19 mouse cellular contexts compared by ENCODE assay signal in genomic region chr5:141676371-141676770, GRCm38 (mm10).
DNase-seq lines count a peak whose midpoint lies in the region; ATAC-seq lines count a peak whose summit lies in the region.
"Had no signal": no experiment of that assay in that cellular context is flagged by ENCODE, and none has a peak within 500 bp of the region (broad histone marks: within the 10 kb centered on the region; RNA-seq: fewer than 3 reads in every experiment).

No protein-coding gene starts in this region.

- H3K9me3 ChIP-seq in forebrain, embryonic 11.5 days (ENCODE audit: control insufficient read depth, low read length) = no peaks in the 10 kb centered on the region; the same call in 1 of the 2 replicates
- no peaks in the 10 kb centered on the region for H3K9me3 ChIP-seq in forebrain, embryonic 15.5 days
- no peaks in the 10 kb centered on the region for H3K9me3 ChIP-seq in hindbrain, embryonic 12.5 days (replicated peaks)
- H3K9me3 ChIP-seq: embryonic facial prominence, embryonic 10.5 days; embryonic facial prominence, embryonic 12.5 days; forebrain, embryonic 12.5 days had no signal

- no peak overlapping the region for H3K4me2 ChIP-seq in forebrain, embryonic 11.5 days (ENCODE audit: low read depth, low read length, severe bottlenecking)
- H3K4me2 ChIP-seq in forebrain, embryonic 15.5 days (replicated peaks) = no peak overlapping the region
- no peak overlapping the region for H3K4me2 ChIP-seq in hindbrain, embryonic 12.5 days (replicated peaks)
- H3K4me2 ChIP-seq: embryonic facial prominence, embryonic 12.5 days; forebrain, embryonic 12.5 days had no signal

- no peaks in the 10 kb centered on the region for H3K27me3 ChIP-seq in forebrain, embryonic 11.5 days (ENCODE audit: control insufficient read depth, insufficient read depth, low read length)
- no peaks in the 10 kb centered on the region for H3K27me3 ChIP-seq in forebrain, embryonic 15.5 days
- H3K27me3 ChIP-seq in hindbrain, embryonic 12.5 days = no peaks in the 10 kb centered on the region
- H3K27me3 ChIP-seq: embryonic facial prominence, embryonic 12.5 days had no signal

- no peak overlapping the region for H3K9ac ChIP-seq in forebrain, embryonic 11.5 days (ENCODE audit: low read length)
- H3K9ac ChIP-seq in forebrain, embryonic 15.5 days (replicated peaks) = no peak overlapping the region
- no peak overlapping the region for H3K9ac ChIP-seq in hindbrain, embryonic 12.5 days
- H3K9ac ChIP-seq: embryonic facial prominence, embryonic 12.5 days; forebrain, embryonic 12.5 days; forebrain, postnatal 0 days had no signal

- ATAC-seq in forebrain, embryonic 11.5 days (replicated peaks; ENCODE audit: low FRiP score) = no peak
- no peak for ATAC-seq in forebrain, embryonic 15.5 days (replicated peaks)
- ATAC-seq in hindbrain, embryonic 12.5 days (ENCODE audit: low FRiP score) = no peak
- ATAC-seq: forebrain, embryonic 14.5 days had no signal

- H3K4me3 ChIP-seq in forebrain, embryonic 11.5 days (ENCODE audit: low read depth, low read length) = no peak overlapping the region
- no peak overlapping the region for H3K4me3 ChIP-seq in forebrain, embryonic 15.5 days
- H3K4me3 ChIP-seq in hindbrain, embryonic 12.5 days = no peak overlapping the region
- H3K4me3 ChIP-seq: embryonic facial prominence, embryonic 10.5 days; embryonic facial prominence, embryonic 12.5 days; forebrain, embryonic 12.5 days; gastrocnemius, adult 2 months had no signal

- no peaks in the 10 kb centered on the region for H3K36me3 ChIP-seq in forebrain, embryonic 11.5 days (ENCODE audit: control insufficient read depth, insufficient read depth, low read length)
- no peaks in the 10 kb centered on the region for H3K36me3 ChIP-seq in forebrain, embryonic 15.5 days
- no peaks in the 10 kb centered on the region for H3K36me3 ChIP-seq in hindbrain, embryonic 12.5 days
- H3K36me3 ChIP-seq: embryonic facial prominence, embryonic 10.5 days; embryonic facial prominence, embryonic 12.5 days; forebrain, embryonic 12.5 days had no signal

- no peaks in the 10 kb centered on the region for H3K4me1 ChIP-seq in forebrain, embryonic 11.5 days (replicated peaks; ENCODE audit: control insufficient read depth, insufficient read depth, low read length)
- no peaks in the 10 kb centered on the region for H3K4me1 ChIP-seq in forebrain, embryonic 15.5 days
- no peaks in the 10 kb centered on the region for H3K4me1 ChIP-seq in hindbrain, embryonic 12.5 days
- H3K4me1 ChIP-seq: embryonic facial prominence, embryonic 10.5 days; forebrain, embryonic 12.5 days had no signal

- no peak overlapping the region for H3K27ac ChIP-seq in forebrain, embryonic 11.5 days (ENCODE audit: low read depth, low read length)
- H3K27ac ChIP-seq in forebrain, embryonic 15.5 days (replicated peaks) = no peak overlapping the region
- H3K27ac ChIP-seq in hindbrain, embryonic 12.5 days = no peak overlapping the region
- H3K27ac ChIP-seq: embryonic facial prominence, embryonic 10.5 days; embryonic facial prominence, embryonic 12.5 days; forebrain, embryonic 12.5 days; gastrocnemius, adult 2 months had no signal

- 63% methylated on average over 1 of the region's 1 CpGs for WGBS in forebrain, embryonic 11.5 days
- 77% methylated on average over 1 of the region's 1 CpGs for WGBS in forebrain, embryonic 15.5 days
- WGBS in hindbrain, embryonic 12.5 days = 80% methylated on average over 1 of the region's 1 CpGs

- peak; percentile 20 for DNase-seq in forebrain, embryonic 11.5 days (ENCODE audit: low spot score)
- peak; percentile 14 for DNase-seq in adrenal gland, adult 8-10 months
- peak; percentile 31 for DNase-seq in adrenal gland, postnatal 14 days
- peak; percentile 30 to 56 for DNase-seq in adrenal gland, postnatal 36 days
- no peak for DNase-seq in kidney, adult 8-10 months
- no peak for DNase-seq in frontal cortex, postnatal 25 days (ENCODE audit: low spot score in 2 of 2)
- DNase-seq: cerebellum, adult 11 months; cerebellum, adult 18-20 months; cerebellum, adult 8-10 months; cerebellum, adult 9-11 months; cerebellum, postnatal 14 days; forebrain, postnatal 0 days; gastrocnemius, adult 2 months had no signal

Comparison
In these comparisons a context has a peak if more than half of its experiments do, and no peak if none do; other contexts are left out.
1. DNase-seq: peak in forebrain, embryonic 11.5 days (single experiment), adrenal gland, adult 8-10 months (single experiment), adrenal gland, postnatal 14 days (single experiment) and adrenal gland, postnatal 36 days (2 of 2); none in kidney, adult 8-10 months (0 of 2) and frontal cortex, postnatal 25 days (0 of 2).